In the genomic region with DNA sequence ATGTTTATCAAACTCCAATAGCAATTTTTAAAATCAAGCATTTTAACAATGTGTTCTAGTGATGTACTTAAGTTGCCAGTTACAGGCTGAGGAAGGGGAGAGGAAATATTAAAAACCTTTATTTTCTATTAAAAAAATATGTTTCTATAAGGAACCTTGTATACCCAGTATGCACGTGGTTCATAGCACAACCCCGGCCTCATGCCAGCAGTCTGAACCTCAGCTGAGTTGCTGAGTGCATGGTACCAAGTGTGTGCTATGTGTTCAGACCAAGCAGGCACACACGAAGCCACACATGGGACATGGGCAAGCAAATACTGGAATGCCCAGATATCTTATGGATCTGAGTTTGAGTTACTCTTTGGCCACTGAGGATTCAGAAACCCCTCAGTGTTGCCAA, we compare ENCODE assay signal across 27 mouse cellular contexts.
"Had no signal": no experiment of that assay in that cellular context is flagged by ENCODE, and none has a peak within 500 bp of the region (broad histone marks: within the 10 kb centered on the region; RNA-seq: fewer than 3 reads in every experiment).

No protein-coding gene starts in this region.

- DNase-seq: left cerebral cortex, postnatal 4 days; liver; liver, embryonic 13.5 days; liver, postnatal 0 days; lung, adult 18-20 months; lung, adult 2 months; lung, embryonic 14.5 days; lung, postnatal 10 days; lung, postnatal 14 days; lung, postnatal 36 days; midbrain, embryonic 14.5 days had no signal

- H3K4me1 ChIP-seq: limb, embryonic 13.5 days; limb, embryonic 15.5 days; liver, embryonic 12.5 days; liver, embryonic 13.5 days; liver, embryonic 15.5 days; lung, embryonic 15.5 days; midbrain, embryonic 10.5 days; midbrain, embryonic 12.5 days; midbrain, embryonic 13.5 days; midbrain, embryonic 15.5 days; neural tube, embryonic 12.5 days had no signal

- H3K27me3 ChIP-seq: liver, embryonic 12.5 days; liver, embryonic 13.5 days; liver, embryonic 15.5 days; lung, embryonic 15.5 days; midbrain, embryonic 12.5 days; midbrain, embryonic 13.5 days; midbrain, embryonic 15.5 days; neural tube, embryonic 12.5 days had no signal

- H3K27ac ChIP-seq: limb, embryonic 10.5 days; limb, embryonic 12.5 days; limb, embryonic 13.5 days; limb, embryonic 15.5 days; liver, embryonic 12.5 days; liver, embryonic 13.5 days; liver, embryonic 14.5 days; liver, embryonic 15.5 days; lung, embryonic 15.5 days; macrophage; midbrain, embryonic 10.5 days; midbrain, embryonic 12.5 days; midbrain, embryonic 13.5 days; midbrain, embryonic 15.5 days; neural tube, embryonic 12.5 days had no signal

- H3K36me3 ChIP-seq: limb, embryonic 10.5 days; limb, embryonic 12.5 days; limb, embryonic 13.5 days; limb, embryonic 15.5 days; liver, embryonic 12.5 days; liver, embryonic 13.5 days; liver, embryonic 15.5 days; lung, embryonic 15.5 days; midbrain, embryonic 10.5 days; midbrain, embryonic 12.5 days; midbrain, embryonic 13.5 days; midbrain, embryonic 15.5 days; neural tube, embryonic 12.5 days had no signal

- H3K9me3 ChIP-seq: limb, embryonic 10.5 days; limb, embryonic 12.5 days; limb, embryonic 13.5 days; limb, embryonic 15.5 days; liver, embryonic 12.5 days; liver, embryonic 13.5 days; liver, embryonic 15.5 days; lung, embryonic 15.5 days; megakaryocyte, embryonic 14.5 days; midbrain, embryonic 10.5 days; midbrain, embryonic 12.5 days; midbrain, embryonic 13.5 days; midbrain, embryonic 15.5 days; neural tube, embryonic 12.5 days had no signal

- H3K4me3 ChIP-seq: limb, embryonic 10.5 days; limb, embryonic 12.5 days; limb, embryonic 13.5 days; limb, embryonic 15.5 days; liver, embryonic 12.5 days; liver, embryonic 13.5 days; liver, embryonic 15.5 days; lung, embryonic 15.5 days; megakaryocyte, embryonic 14.5 days; midbrain, embryonic 10.5 days; midbrain, embryonic 12.5 days; midbrain, embryonic 13.5 days; midbrain, embryonic 15.5 days; myocyte; neural tube, embryonic 12.5 days had no signal
